Mouse (Mus musculus) CH12.LX (cell line): Measurements from ENCODE around the gene Ankrd13c. TPM values are rescaled to one million over a fixed set of nuclear protein-coding genes. Genes with fewer than 3 reads are reported as not detected.

Source experiments
- DNase-seq: peaks from one replicate; pipeline ENCODE4 v3.0.0-alpha.2; 2013; ENCODE audit errors: extremely low read depth
- H3K27ac ChIP-seq: 2 replicates; pipeline ENCODE4 v1.5.1; 2012; ENCODE audit warnings: low read depth, mild to moderate bottlenecking, control low read depth, moderate library complexity; ENCODE audit not compliant: insufficient read depth
- H3K27me3 ChIP-seq: replicated peaks from 2 replicates; pipeline ENCODE3; 2012; ENCODE audit warnings: inconsistent platforms
- H3K36me3 ChIP-seq, 2 experiments: replicated peaks in 1 of 2; 2 replicates each; pipeline versions ENCODE3 to v1.6.1; 2012; ENCODE audit warnings: inconsistent platforms in 1 of 2, low read length in 1 of 2, mild to moderate bottlenecking in 1 of 2, mixed read lengths in 1 of 2, moderate library complexity in 1 of 2; ENCODE audit not compliant: control insufficient read depth in 1 of 2, insufficient read depth in 1 of 2
- H3K4me1 ChIP-seq, 2 experiments: 2 replicates each; pipeline ENCODE4 v1.6.1; 2012; ENCODE audit warnings: inconsistent platforms in 1 of 2, moderate library complexity in 1 of 2; ENCODE audit not compliant: insufficient read depth in 2 of 2, control insufficient read depth in 1 of 2
- H3K4me2 ChIP-seq: 2 replicates; pipeline ENCODE4 v1.6.1; 2012; ENCODE audit warnings: low read depth, mild to moderate bottlenecking, control low read depth; ENCODE audit not compliant: poor library complexity, insufficient read depth, severe bottlenecking
- H3K4me3 ChIP-seq, 3 experiments: fragments of 150-350 bp in 1 of 3; sonication (generic) in 1 of 3; replicated peaks in 1 of 3; 2 replicates each; pipeline versions ENCODE3 to v1.5.1; 2011 to 2012; ENCODE audit warnings: low read depth in 2 of 3, low read length in 2 of 3, mild to moderate bottlenecking in 2 of 3, moderate library complexity in 2 of 3, control low read depth in 1 of 3, improper control_type of control experiment in 1 of 3, inconsistent platforms in 1 of 3, mixed read lengths in 1 of 3; ENCODE audit not compliant: poor library complexity in 1 of 3
- H3K79me2 ChIP-seq: replicated peaks from 2 replicates; pipeline ENCODE4 v1.6.1; 2012; ENCODE audit warnings: mild to moderate bottlenecking, moderate library complexity; ENCODE audit not compliant: control insufficient read depth, poor library complexity, insufficient read depth, severe bottlenecking; ENCODE audit errors: extremely low read depth
- H3K9ac ChIP-seq: 2 replicates; pipeline ENCODE4 v1.6.1; 2012; ENCODE audit warnings: low read depth, mild to moderate bottlenecking, control low read depth, moderate library complexity; ENCODE audit not compliant: insufficient read depth
- H3K9me3 ChIP-seq: replicated peaks from 2 replicates; pipeline ENCODE3; 2012; ENCODE audit warnings: low read length, inconsistent platforms, mixed read lengths
- CHD2 ChIP-seq: IDR thresholded peaks from 2 replicates; pipeline ENCODE4 v1.6.1; 2011; ENCODE audit warnings: low read length, improper control_type of control experiment
- HCFC1 ChIP-seq: IDR thresholded peaks from 2 replicates; pipeline ENCODE4 v1.6.1; 2012; ENCODE audit warnings: low read depth, mild to moderate bottlenecking, inconsistent platforms, low read length, improper control_type of control experiment
- JUND ChIP-seq: conservative IDR thresholded peaks from 2 replicates; pipeline ENCODE4 v1.6.1; 2011; ENCODE audit warnings: low read depth, low read length, improper control_type of control experiment
- MAFK ChIP-seq: IDR thresholded peaks from 2 replicates; pipeline ENCODE4 v1.6.1; 2011; ENCODE audit warnings: low read length, improper control_type of control experiment; ENCODE audit not compliant: insufficient replicate concordance
- MXI1 ChIP-seq: IDR thresholded peaks from 2 replicates; pipeline ENCODE4 v1.6.1; 2011; ENCODE audit warnings: mild to moderate bottlenecking, low read depth, low read length, improper control_type of control experiment
- MYC ChIP-seq: IDR thresholded peaks from 2 replicates; pipeline ENCODE4 v1.6.1; 2011; ENCODE audit warnings: low read depth, mild to moderate bottlenecking, improper control_type of control experiment, low read length
- PAX5 ChIP-seq: IDR thresholded peaks from 2 replicates; pipeline ENCODE4 v1.6.1; 2012; ENCODE audit warnings: low read length, inconsistent platforms, mixed read lengths
- POLR2A ChIP-seq: IDR thresholded peaks from 2 replicates; pipeline ENCODE4 v1.6.1; 2011; ENCODE audit warnings: low read depth, mild to moderate bottlenecking, improper control_type of control experiment, low read length
- POLR2AphosphoS2 ChIP-seq: IDR thresholded peaks from 2 replicates; pipeline ENCODE4 v1.6.1; 2011; ENCODE audit warnings: low read depth, low read length, improper control_type of control experiment
- RCOR1 ChIP-seq: conservative IDR thresholded peaks from 2 replicates; pipeline ENCODE4 v1.6.1; 2012; ENCODE audit warnings: low read depth, mild to moderate bottlenecking, inconsistent platforms, low read length, improper control_type of control experiment
- SIN3A ChIP-seq: IDR thresholded peaks from 2 replicates; pipeline ENCODE4 v1.6.1; 2012; ENCODE audit warnings: low read length, improper control_type of control experiment, inconsistent platforms
- SMC3 ChIP-seq: IDR thresholded peaks from 2 replicates; pipeline ENCODE4 v1.6.1; 2011; ENCODE audit warnings: low read depth, low read length, improper control_type of control experiment
- TBP ChIP-seq: conservative IDR thresholded peaks from 2 replicates; pipeline ENCODE4 v1.6.1; 2011; ENCODE audit warnings: low read depth, low read length, improper control_type of control experiment
- TCF12 ChIP-seq: IDR thresholded peaks from 2 replicates; pipeline ENCODE4 v1.6.1; 2014; ENCODE audit warnings: low read depth, mild to moderate bottlenecking, inconsistent platforms, low read length, improper control_type of control experiment
- UBTF ChIP-seq: IDR thresholded peaks from 2 replicates; pipeline ENCODE4 v1.6.1; 2012; ENCODE audit warnings: low read depth, mild to moderate bottlenecking, inconsistent platforms, low read length, improper control_type of control experiment, moderate library complexity
- USF2 ChIP-seq: conservative IDR thresholded peaks from 2 replicates; pipeline ENCODE4 v1.6.1; 2011; ENCODE audit warnings: low read depth, low read length, improper control_type of control experiment
- dilution Hi-C: fragments of 300-500 bp; cut with MboI; formaldehyde crosslinking; loops from 2 replicates; pipeline ENCODE4 v1.14.3; 2020; ENCODE audit warnings: low sequenced_read_pairs; ENCODE audit not compliant: extremely low pct_unique_long_range_greater_than_20kb, extremely low pct_ligation_motif_present
- in situ Hi-C: fragments of 300-500 bp; cut with MboI; formaldehyde crosslinking; loops from 3 replicates; pipeline ENCODE4 v1.14.3; 2019; ENCODE audit warnings: low sequenced_read_pairs, low pct_ligation_motif_present, low pct_unique_long_range_greater_than_20kb, mixed read lengths
- polyA plus RNA-seq: library from polyadenylated mRNA; unstranded; fragments of >175 nt; gene quantifications from 2 replicates; pipeline ENCODE4 v1.2.1, GENCODE M21; 2012; ENCODE audit warnings: low read depth; ENCODE audit not compliant: insufficient read length
- total RNA-seq, 2 experiments: library from RNA; depleted of rRNA; stranded (reverse); fragments of 300-350 nt in 1 of 2; fragments of >200 nt in 1 of 2; gene quantifications; 2 replicates each; pipeline ENCODE4 v1.2.3; 2012 to 2014

Ankrd13c gene
- total and polyA plus RNA-seq, 3 experiments, result 18.9 to 65.3 (median 54.4) TPM

DNA sequence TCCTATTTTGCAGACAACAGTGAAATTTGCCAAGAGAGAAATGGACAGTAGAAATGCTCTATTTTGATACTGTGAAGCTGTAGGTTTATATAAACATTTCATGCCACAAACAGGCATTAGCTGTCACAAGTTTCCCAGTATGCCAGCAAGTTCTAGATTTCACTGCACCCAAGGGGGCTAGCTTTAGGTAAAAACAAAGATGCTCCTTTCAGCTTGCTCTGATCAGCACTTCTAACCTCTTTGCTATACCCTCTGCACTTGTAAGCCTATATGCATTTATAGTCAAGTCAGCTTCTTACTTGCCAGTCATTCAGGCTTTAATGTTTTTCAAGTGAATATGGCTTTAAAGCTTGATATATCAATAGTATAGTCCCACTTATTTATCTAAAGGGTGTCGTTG, 61.6 kb downstream of the Ankrd13c start:
- in situ Hi-C loops, result loop anchor here (25.0 kb wide), 1 partner anchor 471 kb away; the partner anchor contains the start of gene Zranb2
- no peaks in the 10 kb centered on the region for H3K4me1 ChIP-seq
- H3K4me3 ChIP-seq, result no peak overlapping the region
- H3K9me3 ChIP-seq, result no peaks in the 10 kb centered on the region
- no peak overlapping the region for H3K9ac ChIP-seq
- H3K27ac ChIP-seq, result no peak overlapping the region
- dilution Hi-C loops, result no loop called here
- no peak for DNase-seq
- no peaks in the 10 kb centered on the region for H3K27me3 ChIP-seq
- H3K4me2 ChIP-seq, result no peak overlapping the region
- no peak for TF ChIP-seq SMC3
- TF ChIP-seq JUND, result no peak
- no peak for TF ChIP-seq TBP
- no peak for TF ChIP-seq HCFC1
- no peak for TF ChIP-seq RCOR1
- peak; percentile 24; the same call in 1 of the 2 replicates for TF ChIP-seq CHD2
- no peak for TF ChIP-seq TCF12
- TF ChIP-seq USF2, result no peak
- TF ChIP-seq POLR2AphosphoS2, result peak; percentile 23; the same call in 1 of the 2 replicates
- peaks cover 2% of the 10 kb centered on the region; the same call in 1 of the 2 replicates for H3K79me2 ChIP-seq
- H3K36me3 ChIP-seq, result peaks cover 48 to 85% of the 10 kb centered on the region in 2 experiments

DNA sequence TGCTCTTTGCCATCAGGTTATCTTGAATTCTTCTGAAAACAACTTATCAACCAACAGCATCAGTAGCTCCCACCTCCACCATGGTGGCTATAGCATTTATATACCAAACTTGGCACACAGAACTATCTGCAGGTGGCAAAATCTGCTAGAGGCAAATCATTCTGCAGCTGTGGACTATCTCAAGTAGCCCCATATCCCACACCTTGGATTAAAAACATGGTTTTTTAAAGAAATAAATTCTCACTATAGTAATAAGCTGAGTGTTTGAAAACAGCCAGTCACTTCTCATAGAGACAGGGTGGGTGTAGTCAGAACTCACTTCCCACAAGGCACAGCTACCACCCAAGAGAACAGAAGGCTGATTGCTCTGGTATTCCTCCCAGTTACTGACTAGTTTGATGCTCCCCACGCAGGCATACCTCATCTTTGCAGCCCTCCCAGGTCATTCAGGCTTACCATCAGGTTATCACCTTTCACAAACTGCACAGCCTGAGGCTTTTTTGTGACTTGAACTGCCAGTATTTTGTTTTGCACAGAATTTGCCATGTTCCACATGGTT, 62.8 kb downstream of the Ankrd13c start:
- H3K9ac ChIP-seq, result no peak overlapping the region
- no peak overlapping the region for H3K4me2 ChIP-seq
- H3K4me3 ChIP-seq, result no peak overlapping the region
- peak; percentile 31 for DNase-seq
- dilution Hi-C loops (no loop called here), in situ Hi-C loops (loop anchor here (25.0 kb wide), 1 partner anchor 473 kb away; the partner anchor contains the start of gene Zranb2)
- H3K4me1 ChIP-seq, result no peaks in the 10 kb centered on the region
- H3K27ac ChIP-seq, result no peak overlapping the region
- no peaks in the 10 kb centered on the region for H3K27me3 ChIP-seq
- H3K36me3 ChIP-seq, result peaks cover 49 to 83% of the 10 kb centered on the region in 2 experiments
- no peaks in the 10 kb centered on the region for H3K9me3 ChIP-seq
- TF ChIP-seq HCFC1 (no peak), POLR2A (peak; percentile 42; the same call in 1 of the 2 replicates)
- peaks cover 2% of the 10 kb centered on the region; the same call in 1 of the 2 replicates for H3K79me2 ChIP-seq

DNA sequence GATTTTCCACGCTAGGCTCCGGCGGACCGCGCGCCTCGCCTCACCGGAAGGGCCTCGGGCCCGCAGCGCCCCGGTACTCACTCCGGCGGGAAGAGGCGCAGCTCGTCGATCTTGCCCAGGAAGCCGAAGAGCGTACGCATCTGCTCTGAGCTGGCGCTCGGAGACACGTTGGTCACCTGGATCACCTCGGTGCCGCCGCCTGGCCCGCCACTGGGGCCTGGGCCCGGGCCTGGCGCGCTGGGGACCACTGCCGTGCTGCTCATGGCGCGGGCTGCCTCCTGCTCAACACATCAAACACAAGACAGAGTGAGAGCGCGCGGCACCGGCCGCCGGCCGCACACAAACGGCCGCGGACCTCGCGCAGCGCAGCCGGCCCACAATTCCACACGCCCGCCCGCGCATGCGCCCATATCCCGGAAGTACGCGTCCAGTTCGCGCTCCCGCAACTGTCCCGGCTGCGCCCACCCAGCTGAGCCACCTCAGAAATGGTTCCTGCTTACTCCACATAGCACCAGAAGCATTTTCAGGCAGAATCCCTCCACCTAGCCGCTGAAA, 84.4 kb downstream of the Ankrd13c start:
- no peaks in the 10 kb centered on the region for H3K27me3 ChIP-seq
- dilution Hi-C loops, result no loop called here
- peak overlapping the region; percentile 90 for H3K27ac ChIP-seq
- peak overlapping the region; percentile 93 for H3K9ac ChIP-seq
- H3K4me2 ChIP-seq, result peak overlapping the region; percentile 100
- no peak for TF ChIP-seq MXI1
- TF ChIP-seq MYC, result no peak
- TF ChIP-seq UBTF, result peak; percentile 91
- TF ChIP-seq MAFK, result no peak
- TF ChIP-seq PAX5, result no peak
- TF ChIP-seq TBP, result peak; percentile 87
- TF ChIP-seq POLR2A, result peak; percentile 99
- TF ChIP-seq SIN3A, result no peak
- TF ChIP-seq USF2, result no peak
- TF ChIP-seq, all 38 proteins: peak for 3
- H3K4me3 ChIP-seq, result peak overlapping the region; percentile 80 to 91 (median 80)
- peaks cover 85% of the 10 kb centered on the region for H3K79me2 ChIP-seq
- H3K9me3 ChIP-seq, result no peaks in the 10 kb centered on the region
- in situ Hi-C loops, result no loop called here
- peaks cover 6 to 64% of the 10 kb centered on the region in 2 experiments; a peak in 3 of 4 replicates for H3K4me1 ChIP-seq
- peak; percentile 98 for DNase-seq
- H3K36me3 ChIP-seq, result peaks cover 12 to 39% of the 10 kb centered on the region in 2 experiments
